Mouse (Mus musculus) heart, postnatal 4 days (tissue): ENCODE measurements around the gene G6pd2. TPM values are rescaled to one million over a fixed set of nuclear protein-coding genes. Genes with fewer than 3 reads are reported as not detected.

Source experiments
- DNase-seq: peaks from one replicate; pipeline ENCODE4 v3.0.0; 2021
- total RNA-seq, 2 experiments: library from RNA; stranded (reverse); gene quantifications; 2 replicates each; pipeline ENCODE4 v1.2.3; 2021

G6pd2 gene
- total RNA-seq, result not detected

- no peak for DNase-seq
These were observed at the start of gene G6pd2 for GRCm38 (mm10) chr5:61808516-61808915. Gene G6pd2 (plus strand): TSS chr5:61808816.

GRCm38 (mm10) chr5:61764214-61764613, 44.4 kb upstream of the G6pd2 start:
- DNase-seq, result no peak

- DNase-seq, result no peak
These were observed 24.4 kb downstream of the G6pd2 start for GRCm38 (mm10) chr5:61832935-61833551.

- DNase-seq, result no peak
These were observed 35.3 kb downstream of the G6pd2 start for GRCm38 (mm10) chr5:61843891-61844290.
